Mouse (Mus musculus): ENCODE results near the gene Gm38393. TPM values are rescaled to one million over a fixed set of nuclear protein-coding genes. Genes with fewer than 3 reads are reported as not detected.

The Gm38393 gene
- polyA plus RNA-seq (2012; rRNA removed), result 12.5 and 13.8 TPM in 2 replicates

- DNase-seq (ENCODE audit: extremely low spot score in 1 of 2, low spot score in 1 of 2), result peak; percentile 52 to 89
These were observed at the start of gene Gm38393, which contains the start of gene Snurf for GRCm38 (mm10) chr7:60004606-60005330. Gene Gm38393, minus strand, starts transcription at chr7:60005064. Gene Snurf, minus strand, starts transcription at chr7:60005049.

DNA sequence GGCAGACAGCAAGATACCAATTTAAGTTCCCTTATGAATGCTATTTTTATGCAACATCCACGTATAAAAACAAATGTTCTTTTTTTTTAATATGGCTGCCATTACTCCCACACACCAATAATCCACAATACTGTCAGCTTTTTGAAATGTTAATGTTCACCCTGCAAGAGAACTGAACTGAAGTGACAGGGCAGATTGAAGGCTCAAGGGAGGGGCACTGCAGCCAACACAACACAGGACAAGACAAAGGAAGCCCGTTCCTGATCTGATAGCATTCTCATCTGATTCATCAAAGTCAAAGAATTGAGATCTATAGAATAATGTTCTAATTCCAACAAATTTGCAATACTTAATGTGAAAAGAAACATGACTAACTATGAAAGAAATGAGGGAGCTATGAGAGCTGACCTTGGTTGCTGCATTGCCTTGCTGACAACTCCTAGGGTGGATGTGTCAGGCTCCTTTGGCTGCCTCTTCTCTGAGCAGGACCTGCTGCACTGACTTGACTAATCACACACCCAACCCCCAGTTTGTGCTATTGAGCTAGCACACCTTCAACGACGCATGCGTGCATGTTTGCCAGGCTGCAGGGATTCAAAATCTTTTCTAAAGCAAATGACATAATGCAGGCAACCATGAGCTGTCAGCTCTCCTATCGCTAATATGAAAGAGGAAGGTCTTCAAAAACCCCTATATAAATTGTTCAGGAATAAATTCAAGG lies 42.8 kb upstream of the Gm38393 start:
- peak; percentile 53 to 81 for DNase-seq (ENCODE audit: extremely low spot score in 1 of 2, low spot score in 1 of 2)

DNA sequence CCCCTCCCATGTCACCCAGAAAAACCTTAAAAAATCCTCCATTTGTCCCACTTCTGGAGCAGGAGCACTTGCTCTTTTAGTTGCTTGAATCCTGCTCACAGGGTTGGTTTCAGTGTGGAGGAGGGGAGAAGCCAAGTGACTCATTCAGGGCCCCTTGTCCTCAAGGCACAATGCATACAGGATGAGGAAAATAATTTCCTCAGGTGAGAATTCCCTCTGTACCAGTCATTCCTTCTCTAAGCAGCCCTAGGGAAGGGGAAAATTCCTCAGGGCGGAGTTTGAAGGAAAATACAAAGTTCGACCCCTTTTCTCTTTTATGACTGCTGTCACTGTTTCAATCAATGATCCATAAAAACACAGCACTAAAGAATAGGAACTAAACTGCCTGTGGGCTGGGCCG lies 8.3 kb upstream of the Gm38393 start:
- no peak for DNase-seq (ENCODE audit: extremely low spot score in 1 of 2, low spot score in 1 of 2)

- DNase-seq (ENCODE audit: extremely low spot score in 1 of 2, low spot score in 1 of 2), result peak in 1 of 2 experiments; percentile 18
These were observed 3.0 kb upstream of the Gm38393 start for GRCm38 (mm10) chr7:60007727-60008360.

- DNase-seq (ENCODE audit: extremely low spot score in 1 of 2, low spot score in 1 of 2), result no peak
These were observed 1.4 kb upstream of the Gm38393 start for GRCm38 (mm10) chr7:60006262-60006661.

- peak; percentile 19 to 30 for DNase-seq (ENCODE audit: extremely low spot score in 1 of 2, low spot score in 1 of 2)
These were observed 801 bp downstream of the Gm38393 start for GRCm38 (mm10) chr7:60003921-60004605.

DNA sequence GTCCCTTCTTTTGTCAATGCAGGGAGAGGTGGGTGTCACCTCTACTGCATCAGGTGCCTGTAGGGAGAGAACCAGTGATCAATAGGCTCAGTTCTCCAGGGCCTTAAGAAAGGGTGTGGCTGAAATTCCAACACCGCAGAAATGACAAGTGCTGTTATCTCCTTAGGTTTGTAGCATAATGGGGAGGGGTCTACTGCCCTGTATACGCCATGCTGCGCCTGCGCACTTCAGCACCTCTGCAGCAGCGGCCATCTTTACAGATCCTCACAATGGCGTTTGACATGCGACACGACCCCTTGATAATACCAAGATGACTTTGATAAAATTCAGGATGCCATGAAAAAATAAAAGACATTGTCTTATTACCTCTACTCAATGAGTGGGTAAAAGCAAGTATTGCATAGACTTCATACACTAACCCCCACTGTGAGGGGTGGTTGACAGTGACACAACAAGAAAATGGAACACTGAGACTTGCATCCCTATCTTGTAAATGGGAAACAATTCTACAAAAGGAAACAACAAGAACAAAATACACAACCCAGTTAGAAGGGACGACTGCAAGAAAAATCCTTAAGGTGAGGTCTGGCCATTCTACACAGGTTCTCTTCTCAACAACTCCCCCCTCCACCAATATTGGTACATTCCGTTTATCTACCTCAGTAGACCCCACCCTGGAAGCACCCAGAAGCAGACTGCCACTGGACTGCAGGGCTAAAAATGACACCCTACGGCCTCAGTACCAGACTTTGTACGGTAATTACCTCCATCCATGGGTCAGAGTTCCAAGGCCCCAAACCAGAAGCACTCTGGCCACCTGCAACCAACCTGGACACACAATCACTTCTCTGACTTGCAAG lies 1.6 kb downstream of the Gm38393 start:
- peak; percentile 9 to 62 for DNase-seq (ENCODE audit: extremely low spot score in 1 of 2, low spot score in 1 of 2)

DNA sequence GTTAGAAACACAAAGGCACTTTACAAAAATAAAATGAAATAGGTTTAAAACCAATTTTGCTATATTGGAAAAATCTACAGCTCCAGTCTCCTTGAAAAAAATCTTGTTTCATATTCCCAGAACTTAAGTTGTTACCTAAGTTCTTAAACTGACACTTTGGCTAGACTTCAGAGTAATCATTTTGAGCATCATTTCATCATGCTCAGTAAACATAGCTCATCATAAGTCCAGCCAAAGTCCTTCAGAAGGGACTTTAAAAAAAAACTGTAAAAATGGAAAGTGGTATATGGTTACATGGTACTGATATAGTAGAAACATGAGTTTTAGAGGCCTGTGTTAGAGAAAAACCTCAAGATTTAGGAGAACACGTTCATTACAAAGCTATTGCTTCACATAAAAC lies 26.2 kb downstream of the Gm38393 start:
- DNase-seq (ENCODE audit: extremely low spot score in 1 of 2, low spot score in 1 of 2), result no peak

Other genes starting within 250 kb of the Gm38393 start
- not detected in 2 replicates for gene Snurf, start within 50 bp of the Gm38393 start, polyA plus RNA-seq (2012; rRNA removed)
- gene Snrpn, start 135.2 kb upstream of the Gm38393 start, polyA plus RNA-seq (2012; rRNA removed), result 917 and 1,001 TPM in 2 replicates